19 mouse cellular contexts compared by ENCODE assay signal in the genomic region with DNA sequence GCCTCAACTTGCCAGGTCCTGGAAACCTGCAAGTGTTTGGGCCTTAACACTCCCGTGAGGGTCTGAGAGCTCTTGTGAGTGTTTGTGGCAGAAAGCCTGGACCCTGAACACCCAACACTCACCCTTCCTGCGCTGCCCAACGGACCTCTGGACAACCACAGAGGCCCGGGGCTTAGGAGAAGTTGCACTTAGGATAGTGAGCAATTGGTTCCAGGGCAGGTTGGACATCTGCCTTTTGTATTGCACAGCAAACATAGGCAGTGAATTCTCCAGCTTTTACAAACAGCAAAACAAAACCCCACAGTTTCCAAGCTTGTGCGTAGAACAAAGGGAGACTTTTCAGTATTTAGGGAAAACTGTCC. TPM values are rescaled to one million over a fixed set of nuclear protein-coding genes. Genes with fewer than 3 reads are reported as not detected.
DNase-seq lines count a peak whose midpoint lies in the region; ATAC-seq and TF ChIP-seq lines count a peak whose summit lies in the region.
"Had no signal": no experiment of that assay in that cellular context is flagged by ENCODE, and none has a peak within 500 bp of the region (broad histone marks: within the 10 kb centered on the region; RNA-seq: fewer than 3 reads in every experiment).

No protein-coding gene starts in this region.

- H3K27ac ChIP-seq in heart, embryonic 10.5 days: no peak overlapping the region
- no peak overlapping the region for H3K27ac ChIP-seq in hindbrain, embryonic 14.5 days
- no peak overlapping the region for H3K27ac ChIP-seq in midbrain, embryonic 16.5 days (ENCODE audit: low read length)

- H3K4me1 ChIP-seq in heart, embryonic 10.5 days: peaks cover 35% of the 10 kb centered on the region
- H3K4me1 ChIP-seq in hindbrain, embryonic 14.5 days (replicated peaks; ENCODE audit: control insufficient read depth, insufficient read depth, low read length): peaks cover 10% of the 10 kb centered on the region; the same call in 1 of the 2 replicates
- H3K4me1 ChIP-seq in midbrain, embryonic 16.5 days (ENCODE audit: control insufficient read depth, insufficient read depth, low read length): peaks cover 13% of the 10 kb centered on the region

- H3K9me3 ChIP-seq in heart, embryonic 10.5 days: no peaks in the 10 kb centered on the region
- no peaks in the 10 kb centered on the region for H3K9me3 ChIP-seq in hindbrain, embryonic 14.5 days (ENCODE audit: control insufficient read depth, low read length)
- H3K9me3 ChIP-seq in midbrain, embryonic 16.5 days (replicated peaks; ENCODE audit: control insufficient read depth, low read length, poor library complexity, severe bottlenecking): no peaks in the 10 kb centered on the region

- no peak overlapping the region for H3K9ac ChIP-seq in hindbrain, embryonic 14.5 days
- H3K9ac ChIP-seq in midbrain, embryonic 16.5 days (ENCODE audit: low read depth, low read length): peak overlapping the region; percentile 46; the same call in 1 of the 2 replicates
- H3K9ac ChIP-seq: lung, embryonic 14.5 days had no signal

- no peak for ATAC-seq in hindbrain, embryonic 14.5 days (ENCODE audit: low FRiP score)
- no peak for ATAC-seq in midbrain, embryonic 16.5 days
- ATAC-seq: activated CD4-positive, CD25-positive, alpha-beta regulatory T cell, adult 4 months had no signal

- intact Hi-C loops in heart, postnatal 25 days (cut with DNase I): loop anchor here (10.0 kb wide), 1 partner anchor 346 kb away; no protein-coding TSS in a partner anchor

- peak overlapping the region; percentile 2; the same call in 1 of the 2 replicates for H3K4me3 ChIP-seq in heart, embryonic 10.5 days
- no peak overlapping the region for H3K4me3 ChIP-seq in hindbrain, embryonic 14.5 days (replicated peaks; ENCODE audit: low read length)
- H3K4me3 ChIP-seq in midbrain, embryonic 16.5 days (ENCODE audit: low read depth, low read length): no peak overlapping the region

- H3K27me3 ChIP-seq in heart, embryonic 10.5 days (ENCODE audit: insufficient read depth, poor library complexity, severe bottlenecking): peaks cover 91% of the 10 kb centered on the region
- peaks cover 95% of the 10 kb centered on the region for H3K27me3 ChIP-seq in hindbrain, embryonic 14.5 days (ENCODE audit: control insufficient read depth, insufficient read depth, low read length)
- peaks cover 60% of the 10 kb centered on the region for H3K27me3 ChIP-seq in midbrain, embryonic 16.5 days (ENCODE audit: control insufficient read depth, insufficient read depth, low read depth, low read length)

- no peaks in the 10 kb centered on the region for H3K36me3 ChIP-seq in heart, embryonic 10.5 days
- H3K36me3 ChIP-seq in hindbrain, embryonic 14.5 days (replicated peaks; ENCODE audit: control insufficient read depth, insufficient read depth): no peaks in the 10 kb centered on the region
- H3K36me3 ChIP-seq in midbrain, embryonic 16.5 days (ENCODE audit: control insufficient read depth, insufficient read depth, low read length): no peaks in the 10 kb centered on the region

- no peak for TF ChIP-seq CTCF in brain, embryonic 14.5 days (IDR thresholded peaks at IDR 0.05; ENCODE audit: borderline replicate concordance, extremely low read depth, insufficient read depth, insufficient read length)

- WGBS in heart, embryonic 10.5 days: 4% methylated on average over 5 of the region's 5 CpGs
- 6% methylated on average over 5 of the region's 5 CpGs for WGBS in hindbrain, embryonic 14.5 days
- WGBS in midbrain, embryonic 16.5 days: 7% methylated on average over 5 of the region's 5 CpGs

- peak overlapping the region; percentile 15 for H3K4me2 ChIP-seq in hindbrain, embryonic 14.5 days (replicated peaks)
- peak overlapping the region; percentile 36 for H3K4me2 ChIP-seq in midbrain, embryonic 16.5 days (ENCODE audit: low read length)
- H3K4me2 ChIP-seq: lung, embryonic 14.5 days had no signal

- TF ChIP-seq POLR2A in brain, embryonic 14.5 days (IDR thresholded peaks at IDR 0.05; ENCODE audit: borderline replicate concordance, extremely low read depth, insufficient read depth, insufficient read length, poor library complexity, severe bottlenecking): no peak

- peak; percentile 16 for DNase-seq in heart, embryonic 10.5 days (ENCODE audit: low spot score)
- no peak for DNase-seq in heart, postnatal 25 days (ENCODE audit: low spot score)
- DNase-seq in brain, embryonic 14.5 days (ENCODE audit: low read depth): peak; percentile 19
- DNase-seq in hindbrain, embryonic 14.5 days (ENCODE audit: low spot score): no peak
- DNase-seq in testis, postnatal 10 days (ENCODE audit: low spot score): no peak
- no peak for DNase-seq in urinary bladder, postnatal 14 days (ENCODE audit: low spot score)
- DNase-seq in adrenal gland, postnatal 25 days: no peak
- DNase-seq: cerebellum, adult 11 months; gastrocnemius, postnatal 10 days; heart, postnatal 36 days; kidney, adult 18-20 months; kidney, postnatal 4 days; liver; lung, embryonic 14.5 days had no signal

RNA-seq across cellular contexts. Expression of a gene that starts 12.8 kb away (rescaled TPM):
- polyA plus RNA-seq in heart, embryonic 10.5 days (2016; fragmentation: Nextera tagmentation; extraction: Ambion mirVana): 0.08 TPM in 1 of 2 replicates, not detected in the other
- total RNA-seq in heart, postnatal 25 days (2021): not detected
- polyA plus RNA-seq in brain, embryonic 14.5 days (2012; rRNA removed): 8.8 and 14.4 TPM in 2 replicates
- polyA plus RNA-seq in hindbrain, embryonic 14.5 days (2014; fragmentation: Nextera tagmentation; extraction: Ambion mirVana): 5.0 and 5.1 TPM in 2 replicates
- 8.5 and 8.7 TPM in 2 replicates for polyA plus RNA-seq in midbrain, embryonic 16.5 days (2015; fragmentation: Nextera tagmentation; extraction: Ambion mirVana)
- total RNA-seq in adrenal gland, postnatal 25 days (2021): not detected in 2 replicates
- total RNA-seq: heart, postnatal 36 days; megakaryocyte, adult 5-6 weeks; neutrophil, adult 5-6 weeks had no signal
- polyA plus RNA-seq: activated CD4-positive, CD25-positive, alpha-beta regulatory T cell, adult 4 months; lung, embryonic 14.5 days; thymus, postnatal 0 days had no signal

Comparison
In these comparisons a context has a peak if more than half of its experiments do, and no peak if none do; other contexts are left out.
1. DNase-seq: peak in heart, embryonic 10.5 days (single experiment) and brain, embryonic 14.5 days (single experiment); none in heart, postnatal 25 days (single experiment), hindbrain, embryonic 14.5 days (single experiment), testis, postnatal 10 days (single experiment), urinary bladder, postnatal 14 days (single experiment) and adrenal gland, postnatal 25 days (single experiment).